Mouse (Mus musculus) neural tube, embryonic 13.5 days (tissue): ENCODE measurements around the gene Ccdc78. TPM values are rescaled to one million over a fixed set of nuclear protein-coding genes. Genes with fewer than 3 reads are reported as not detected.

ENCODE experiments used
- ATAC-seq: fragments of 200-750 bp; cut with Nextera tagmentation; 2 replicates; pipeline ENCODE4 v1.8.0; 2017; ENCODE audit warnings: low read depth, mild to moderate bottlenecking, moderate TSS enrichment, moderate library complexity
- H3K27ac ChIP-seq: fragments of 300-500 bp; sonication (generic); replicated peaks from 2 replicates; pipeline ENCODE4 v1.5.1; 2015; ENCODE audit warnings: moderate library complexity, mild to moderate bottlenecking, inconsistent platforms
- H3K27me3 ChIP-seq: fragments of 300-500 bp; sonication (generic); 2 replicates; pipeline ENCODE4 v1.6.1; 2015; ENCODE audit warnings: mild to moderate bottlenecking, inconsistent platforms
- H3K36me3 ChIP-seq: fragments of 300-500 bp; sonication (generic); 2 replicates; pipeline ENCODE4 v1.6.1; 2015; ENCODE audit warnings: mild to moderate bottlenecking, inconsistent platforms
- H3K4me1 ChIP-seq: fragments of 300-500 bp; sonication (generic); replicated peaks from 2 replicates; pipeline ENCODE4 v1.6.1; 2015; ENCODE audit warnings: inconsistent platforms
- H3K4me2 ChIP-seq: fragments of 300-500 bp; sonication (generic); 2 replicates; pipeline ENCODE4 v1.6.1; 2015; ENCODE audit warnings: inconsistent platforms, mild to moderate bottlenecking, moderate library complexity
- H3K4me3 ChIP-seq: fragments of 300-500 bp; sonication (generic); 2 replicates; pipeline ENCODE4 v1.5.1; 2015; ENCODE audit warnings: mild to moderate bottlenecking, inconsistent platforms
- H3K9ac ChIP-seq: fragments of 300-500 bp; sonication (generic); 2 replicates; pipeline ENCODE4 v1.6.1; 2015; ENCODE audit warnings: moderate library complexity, mild to moderate bottlenecking, inconsistent platforms
- H3K9me3 ChIP-seq: fragments of 300-500 bp; sonication (generic); 2 replicates; pipeline ENCODE4 v1.6.1; 2016; ENCODE audit warnings: inconsistent platforms
- WGBS: fragments of 180-500 bp; shearing (Covaris S2); methylation state at CpG from one replicate; pipeline ENCODE4 v1.1.7; 2015; 5-methylcytosine and 5-hydroxymethylcytosine counted together
- polyA plus RNA-seq: library from polyadenylated mRNA; unstranded; fragments of >200 nt; fragmentation: Nextera tagmentation; extraction: Ambion mirVana; gene quantifications from 2 replicates; pipeline ENCODE4 v1.2.1, GENCODE M21; 2015

The Ccdc78 gene
- polyA plus RNA-seq, 1 experiment from 2014 or later: 0.39 TPM

DNA sequence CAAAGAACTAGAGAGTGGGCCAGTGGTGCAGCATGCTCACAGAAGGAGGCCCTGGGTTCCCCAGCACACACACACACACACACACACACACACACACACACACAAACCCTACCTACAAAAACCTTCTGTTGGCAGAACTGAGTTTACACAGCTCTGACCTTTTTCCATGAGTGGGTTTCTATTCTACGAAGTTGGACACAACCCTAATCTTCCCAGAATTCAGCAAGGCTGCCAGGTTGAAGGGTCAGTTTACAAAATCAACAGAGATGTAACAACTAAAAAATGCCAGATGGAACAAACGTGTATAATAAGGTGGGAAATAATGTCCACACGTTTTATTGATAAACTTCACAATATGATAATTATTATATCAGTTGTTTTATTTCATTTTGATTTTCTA lies 28.7 kb upstream of the Ccdc78 start:
- H3K9me3 ChIP-seq: no peaks in the 10 kb centered on the region
- H3K27me3 ChIP-seq: peaks cover 26% of the 10 kb centered on the region
- 81% methylated on average over 3 of the region's 3 CpGs for WGBS
- H3K4me2 ChIP-seq: no peak overlapping the region
- no peak overlapping the region for H3K4me3 ChIP-seq
- no peak overlapping the region for H3K27ac ChIP-seq
- H3K4me1 ChIP-seq: no peaks in the 10 kb centered on the region
- no peaks in the 10 kb centered on the region for H3K36me3 ChIP-seq
- no peak overlapping the region for H3K9ac ChIP-seq
- no peak for ATAC-seq

DNA sequence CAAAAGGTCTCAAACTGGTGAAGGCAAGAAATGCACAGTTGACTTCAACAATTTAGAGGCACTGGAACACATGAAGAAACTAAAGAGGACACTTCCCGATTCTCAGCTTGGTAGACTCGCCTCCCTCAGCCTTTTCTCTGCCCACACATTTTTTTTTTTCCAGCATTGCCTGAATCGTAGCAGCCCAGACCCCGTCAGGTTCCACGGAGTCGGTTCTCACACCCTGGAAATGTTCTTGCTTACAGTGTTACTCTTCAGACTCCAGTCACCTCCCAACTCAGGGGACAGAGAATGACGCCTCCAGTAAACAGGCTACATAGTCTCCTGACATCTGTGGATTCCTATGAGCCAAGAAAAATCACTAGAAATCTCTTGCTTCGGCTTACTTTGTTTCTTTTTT lies 26.2 kb upstream of the Ccdc78 start:
- Histone ChIP-seq H3K27ac (no peak overlapping the region), H3K4me1 (no peaks in the 10 kb centered on the region), H3K9ac (no peak overlapping the region), H3K4me3 (no peak overlapping the region), H3K36me3 (no peaks in the 10 kb centered on the region), H3K4me2 (no peak overlapping the region), H3K27me3 (peaks cover 26% of the 10 kb centered on the region), H3K9me3 (no peaks in the 10 kb centered on the region)
- no peak for ATAC-seq
- WGBS: 73% methylated on average over 8 of the region's 8 CpGs

DNA sequence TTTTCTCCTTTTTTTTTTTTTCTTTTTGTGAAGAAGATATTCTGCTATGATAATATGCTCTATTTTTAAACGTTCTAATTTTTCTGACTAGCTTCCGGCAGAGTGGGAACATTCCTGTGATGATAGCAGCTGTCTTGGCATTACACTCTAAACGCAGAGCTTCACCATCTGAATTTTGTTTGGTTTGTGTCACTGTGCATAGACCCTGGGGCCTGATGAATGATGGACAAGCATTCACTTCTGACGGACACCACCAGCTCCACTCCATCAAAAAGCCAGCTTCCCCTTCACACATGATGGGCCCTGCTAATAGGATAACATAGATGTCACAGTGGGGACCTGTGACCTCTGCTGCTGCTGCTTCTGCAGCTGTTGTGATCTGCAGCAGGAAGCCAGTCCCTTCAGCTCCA lies 24.8 kb upstream of the Ccdc78 start:
- ATAC-seq: no peak
- Histone ChIP-seq H3K36me3 (no peaks in the 10 kb centered on the region), H3K27ac (no peak overlapping the region), H3K4me3 (no peak overlapping the region), H3K27me3 (peaks cover 32% of the 10 kb centered on the region), H3K9ac (no peak overlapping the region), H3K4me2 (no peak overlapping the region), H3K4me1 (no peaks in the 10 kb centered on the region), H3K9me3 (no peaks in the 10 kb centered on the region)
- WGBS: 68% methylated on average over 4 of the region's 4 CpGs

DNA sequence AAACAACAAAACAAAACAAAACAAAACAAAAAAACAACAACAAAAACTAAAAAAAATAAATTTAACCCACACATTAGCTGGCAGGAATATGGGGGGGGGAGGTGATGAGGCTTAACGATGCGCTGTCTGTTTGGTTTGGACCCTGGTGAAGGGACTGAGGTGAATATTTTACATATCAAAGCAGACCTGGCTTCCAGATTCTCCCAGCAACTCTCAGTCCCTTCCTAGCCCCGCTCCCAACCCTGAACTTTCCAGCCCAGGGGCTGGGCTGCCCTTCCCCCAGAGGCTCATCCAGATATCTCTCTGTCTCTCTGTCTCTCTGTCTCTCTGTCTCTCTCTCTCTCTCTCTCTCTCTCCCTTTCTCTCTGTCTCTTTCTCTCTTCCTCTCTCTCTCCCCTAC lies 23.8 kb upstream of the Ccdc78 start:
- H3K9me3 ChIP-seq: no peaks in the 10 kb centered on the region
- ATAC-seq: no peak
- no peaks in the 10 kb centered on the region for H3K36me3 ChIP-seq
- H3K27me3 ChIP-seq: peaks cover 41% of the 10 kb centered on the region
- H3K4me1 ChIP-seq: no peaks in the 10 kb centered on the region
- no peak overlapping the region for H3K4me2 ChIP-seq
- H3K9ac ChIP-seq: no peak overlapping the region
- H3K4me3 ChIP-seq: no peak overlapping the region
- no peak overlapping the region for H3K27ac ChIP-seq
- WGBS: 36% methylated on average over 3 of the region's 3 CpGs

DNA sequence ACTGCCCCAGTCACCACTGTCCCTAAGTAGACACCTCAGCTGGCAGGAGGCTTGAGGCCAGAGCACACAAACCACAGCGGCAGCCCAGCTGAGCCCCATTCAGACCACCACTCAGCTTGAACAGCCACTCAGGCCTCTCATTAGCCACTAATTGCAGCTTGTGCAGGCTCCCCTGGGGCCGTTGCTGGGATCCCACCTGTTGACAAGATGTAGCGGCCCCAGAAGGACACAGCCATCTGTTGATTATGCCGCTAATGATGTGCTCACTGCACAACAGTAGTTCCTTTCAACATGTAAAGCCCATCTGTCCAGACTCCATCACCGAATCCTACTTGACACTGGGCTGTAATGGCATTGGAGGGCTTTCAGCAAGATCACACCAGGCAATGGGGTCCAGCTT lies 20.5 kb upstream of the Ccdc78 start:
- no peak overlapping the region for H3K4me3 ChIP-seq
- no peaks in the 10 kb centered on the region for H3K9me3 ChIP-seq
- H3K27me3 ChIP-seq: peaks cover 46% of the 10 kb centered on the region
- ATAC-seq: no peak
- no peaks in the 10 kb centered on the region for H3K36me3 ChIP-seq
- WGBS: 19% methylated on average over 5 of the region's 5 CpGs
- no peak overlapping the region for H3K27ac ChIP-seq
- no peaks in the 10 kb centered on the region for H3K4me1 ChIP-seq
- no peak overlapping the region for H3K4me2 ChIP-seq
- no peak overlapping the region for H3K9ac ChIP-seq

DNA sequence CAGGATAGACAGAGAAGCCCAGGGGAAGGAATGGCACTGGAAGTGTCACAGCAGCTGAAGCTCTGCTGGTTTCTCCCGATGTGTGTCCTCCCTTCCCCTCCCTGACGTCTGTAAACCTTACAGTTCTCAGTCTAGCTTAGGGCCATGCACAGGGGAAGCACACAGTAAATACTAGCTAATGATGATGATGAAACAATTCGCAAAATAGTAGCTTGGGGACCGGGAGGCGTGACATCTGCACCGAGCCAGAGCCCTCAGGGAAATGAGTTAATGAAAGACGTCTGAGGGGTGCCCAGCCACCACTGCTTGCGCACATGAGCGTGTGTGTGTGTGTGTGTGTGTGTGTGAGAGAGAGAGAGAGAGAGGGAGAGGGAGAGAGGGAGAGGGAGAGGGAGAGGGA lies 17.0 kb upstream of the Ccdc78 start:
- ATAC-seq: no peak

DNA sequence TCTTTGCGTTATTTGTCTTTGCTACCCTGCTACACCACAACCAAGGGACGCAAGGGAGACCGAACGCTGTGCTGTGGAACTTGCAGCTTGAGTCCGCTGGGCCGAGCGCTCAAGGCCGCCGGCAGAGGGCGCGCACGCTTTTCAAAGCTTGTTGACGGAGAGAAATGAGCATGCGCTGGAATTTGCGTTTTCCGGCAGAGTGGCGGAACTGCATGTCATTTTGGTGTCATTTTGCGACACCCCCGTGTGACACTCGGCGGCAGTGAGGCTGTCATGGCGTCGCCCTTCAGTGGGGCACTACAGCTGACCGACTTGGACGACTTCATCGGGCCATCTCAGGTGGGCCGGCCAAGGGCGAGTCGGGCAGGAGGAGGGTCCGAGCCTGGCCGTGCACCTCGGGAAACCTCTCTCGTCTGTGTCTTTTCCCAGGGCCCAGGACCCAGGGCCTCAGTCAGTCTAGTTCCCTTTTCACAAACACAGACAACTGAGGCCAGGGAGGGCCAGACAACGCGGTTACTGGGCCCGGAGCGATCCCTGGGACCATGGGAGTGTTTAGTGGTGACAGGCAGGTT lies 12.7 kb upstream of the Ccdc78 start, which contains the start of gene Narfl:
TSS of gene Narfl (plus strand) at position 228 of the 572 bp plus-strand sequence.
- H3K27ac ChIP-seq: no peak within 1 kb of the TSS
- H3K36me3 ChIP-seq: peaks cover 5% of the 10 kb centered on the region
- H3K4me1 ChIP-seq: peaks cover 13% of the 10 kb centered on the region

More for the DNA sequence above, 17.0 kb upstream of the Ccdc78 start:
- 43% methylated on average over 9 of the region's 9 CpGs for WGBS
- Histone ChIP-seq H3K27me3 (peaks cover 37% of the 10 kb centered on the region), H3K4me1 (peaks cover 5% of the 10 kb centered on the region), H3K36me3 (no peaks in the 10 kb centered on the region), H3K27ac (no peak overlapping the region), H3K9ac (no peak overlapping the region), H3K4me2 (no peak overlapping the region), H3K4me3 (no peak overlapping the region), H3K9me3 (no peaks in the 10 kb centered on the region)

DNA sequence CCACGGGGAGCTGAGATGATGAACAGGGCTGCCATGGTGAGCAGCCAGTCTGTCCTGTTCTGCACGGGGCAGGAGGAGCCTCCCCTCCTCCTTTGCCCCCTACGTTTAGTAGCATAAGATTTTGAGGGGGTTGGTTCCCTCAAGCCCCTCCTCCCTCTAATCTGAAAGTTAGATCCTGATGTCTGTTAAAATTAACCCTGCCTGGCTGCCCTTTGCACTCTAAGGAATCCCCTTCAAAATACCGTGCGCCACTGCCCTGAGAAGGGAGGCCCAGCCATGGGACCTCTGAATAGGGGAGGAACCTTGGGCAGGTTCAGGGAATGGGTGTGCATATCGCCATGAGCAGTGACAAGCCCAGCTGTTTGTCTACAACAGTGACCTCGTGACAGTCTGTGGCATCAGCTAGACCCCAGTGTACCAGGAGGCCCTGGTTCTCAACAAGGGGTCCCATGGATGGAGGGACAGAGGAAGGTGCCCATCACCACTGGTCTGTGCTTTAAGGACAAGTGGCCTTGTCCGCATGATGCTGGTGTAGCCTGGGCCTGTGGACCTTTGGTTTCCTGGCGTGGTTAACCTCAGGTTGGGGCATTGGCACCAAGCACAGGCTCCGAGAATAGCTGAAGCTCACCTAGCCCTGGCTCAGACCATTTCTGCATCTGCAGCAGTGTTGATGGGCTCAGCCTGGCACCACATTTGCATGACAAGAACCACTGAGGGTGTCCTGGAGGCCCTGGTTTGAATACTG lies 10.9 kb upstream of the Ccdc78 start:
- WGBS: 81% methylated on average over 10 of the region's 10 CpGs
- no peak for ATAC-seq
- H3K27ac ChIP-seq: no peak overlapping the region
- H3K4me3 ChIP-seq: no peak overlapping the region
- H3K9me3 ChIP-seq: no peaks in the 10 kb centered on the region
- no peak overlapping the region for H3K9ac ChIP-seq
- H3K27me3 ChIP-seq: no peaks in the 10 kb centered on the region
- H3K4me1 ChIP-seq: peaks cover 13% of the 10 kb centered on the region
- H3K36me3 ChIP-seq: peaks cover 18% of the 10 kb centered on the region
- no peak overlapping the region for H3K4me2 ChIP-seq

More for the DNA sequence above, 12.7 kb upstream of the Ccdc78 start, which contains the start of gene Narfl:
- peak; percentile 87 for ATAC-seq
- Histone ChIP-seq H3K9ac (peak within 1 kb of the TSS; percentile 88), H3K4me2 (peak within 1 kb of the TSS; percentile 88), H3K4me3 (peak within 1 kb of the TSS; percentile 80), H3K9me3 (no peaks in the 10 kb centered on the region), H3K27me3 (peaks cover 12% of the 10 kb centered on the region)
- under 1% methylated on average over 37 of the region's 37 CpGs for WGBS

DNA sequence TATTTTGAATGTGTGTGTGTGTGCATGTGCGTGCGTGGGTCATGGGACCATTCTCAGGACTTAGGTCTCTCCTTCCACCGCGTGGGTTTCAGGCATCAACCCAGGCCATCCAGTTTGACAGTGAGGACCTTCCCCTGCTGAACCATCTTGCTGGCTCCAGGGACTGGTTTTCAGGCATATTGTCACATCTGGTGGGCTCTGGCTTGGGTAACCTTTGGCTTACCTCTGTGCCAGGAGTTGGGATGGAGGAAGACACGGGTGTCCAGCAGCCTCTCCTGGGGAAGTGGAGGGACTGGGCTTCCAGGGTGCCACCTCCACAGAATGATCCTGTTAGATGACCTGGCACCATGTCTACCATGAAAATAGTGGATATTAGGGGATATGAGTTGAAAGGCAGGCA lies 8.4 kb upstream of the Ccdc78 start:
- no peak for ATAC-seq
- Histone ChIP-seq H3K9me3 (no peaks in the 10 kb centered on the region), H3K27ac (no peak overlapping the region), H3K4me3 (no peak overlapping the region), H3K4me1 (peaks cover 15% of the 10 kb centered on the region), H3K36me3 (peaks cover 43% of the 10 kb centered on the region), H3K9ac (no peak overlapping the region), H3K4me2 (no peak overlapping the region), H3K27me3 (no peaks in the 10 kb centered on the region)
- 93% methylated on average over 5 of the region's 5 CpGs for WGBS

DNA sequence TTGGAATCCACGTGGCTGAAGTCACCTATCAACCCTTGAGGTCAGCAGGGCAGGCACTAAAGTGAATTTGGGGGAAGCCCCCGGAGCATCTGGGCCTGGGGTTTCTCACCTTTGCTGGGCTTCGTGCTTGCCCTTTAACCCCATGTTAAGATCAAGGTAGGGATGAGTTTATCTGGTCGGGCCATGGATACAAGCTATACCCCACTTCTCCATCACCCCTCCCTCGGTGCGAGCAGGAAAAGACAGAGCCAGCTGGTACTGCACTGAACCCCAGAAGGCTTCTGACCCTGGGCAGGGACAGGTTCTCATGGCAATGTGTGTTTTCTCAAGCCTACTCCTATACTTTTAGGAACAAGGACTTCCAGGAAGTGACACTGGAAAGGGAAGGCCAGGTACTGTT lies 5.0 kb upstream of the Ccdc78 start:
- WGBS: 84% methylated on average over 6 of the region's 6 CpGs
- Histone ChIP-seq H3K4me2 (no peak overlapping the region), H3K27ac (no peak overlapping the region), H3K9me3 (no peaks in the 10 kb centered on the region), H3K9ac (no peak overlapping the region), H3K4me3 (no peak overlapping the region), H3K4me1 (peaks cover 26% of the 10 kb centered on the region), H3K27me3 (no peaks in the 10 kb centered on the region), H3K36me3 (peaks cover 56% of the 10 kb centered on the region)
- no peak for ATAC-seq

DNA sequence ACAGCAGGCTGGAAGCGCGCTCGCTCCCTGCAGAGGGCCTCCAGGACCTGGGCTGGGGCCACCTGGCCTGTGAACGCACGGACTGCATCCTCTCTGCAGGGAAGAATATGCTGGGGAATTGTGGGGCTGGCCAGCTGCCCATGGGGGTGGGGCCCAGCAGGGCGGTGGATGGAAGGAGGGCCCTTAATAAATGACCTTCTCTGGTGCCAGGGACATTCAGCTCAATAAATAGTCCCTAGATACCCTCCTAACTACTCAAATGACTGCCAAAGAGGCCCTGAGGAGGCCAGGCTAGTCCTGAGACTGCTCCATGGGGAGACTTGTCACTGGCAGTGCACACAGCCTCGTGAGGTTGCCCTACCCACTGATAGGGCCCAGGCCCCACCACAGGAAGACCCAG lies 3.3 kb upstream of the Ccdc78 start:
- peaks cover 63% of the 10 kb centered on the region for H3K36me3 ChIP-seq
- H3K27ac ChIP-seq: no peak overlapping the region
- peak overlapping the region; percentile 95 for H3K4me2 ChIP-seq

DNA sequence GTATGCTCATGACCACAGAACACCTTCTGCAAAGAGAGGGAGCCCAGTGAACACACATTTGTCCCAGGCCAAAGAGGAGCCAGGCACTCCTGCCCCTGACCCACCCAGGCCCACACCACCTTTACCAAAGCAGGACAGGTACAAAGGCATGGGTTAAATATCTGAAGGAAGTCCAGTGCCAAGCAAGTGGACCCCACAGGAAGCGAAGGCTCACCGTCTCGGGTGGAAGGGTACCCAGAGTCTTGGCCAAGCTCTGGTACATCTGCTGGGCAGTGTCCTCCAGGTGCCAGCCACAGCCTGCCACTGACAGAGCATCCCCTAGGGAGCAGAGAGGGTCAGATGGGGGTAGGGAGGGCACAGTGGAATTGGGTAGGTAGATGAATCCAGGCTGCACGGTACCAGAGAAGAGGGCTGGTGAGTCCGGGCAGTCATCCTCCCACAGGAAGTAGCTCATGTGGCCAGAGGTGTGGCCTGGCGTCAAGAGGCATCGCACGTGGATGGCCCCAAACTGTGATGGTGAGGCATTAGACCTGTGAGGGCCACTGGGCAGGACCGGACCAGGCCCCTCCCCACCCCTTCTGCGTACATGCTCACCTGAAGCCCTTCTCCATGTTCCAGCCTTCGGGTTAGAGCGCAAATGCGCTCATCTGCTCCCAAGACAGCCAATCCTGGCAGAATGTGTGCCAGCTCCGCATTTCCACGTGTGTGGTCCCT lies 2.4 kb upstream of the Ccdc78 start:
- Histone ChIP-seq H3K4me1 (peaks cover 26% of the 10 kb centered on the region), H3K36me3 (peaks cover 70% of the 10 kb centered on the region), H3K4me3 (peak overlapping the region; percentile 68), H3K4me2 (peak overlapping the region; percentile 95), H3K9ac (peak overlapping the region; percentile 89), H3K27me3 (no peaks in the 10 kb centered on the region), H3K27ac (peak overlapping the region; percentile 89; the same call in 1 of the 2 replicates), H3K9me3 (no peaks in the 10 kb centered on the region)
- 82% methylated on average over 15 of the region's 15 CpGs for WGBS
- no peak for ATAC-seq

More for the DNA sequence above, 3.3 kb upstream of the Ccdc78 start:
- H3K4me1 ChIP-seq: peaks cover 26% of the 10 kb centered on the region
- peak overlapping the region; percentile 89; the same call in 1 of the 2 replicates for H3K9ac ChIP-seq
- no peak for ATAC-seq
- no peaks in the 10 kb centered on the region for H3K27me3 ChIP-seq
- no peak overlapping the region; the same call in 1 of the 2 replicates for H3K4me3 ChIP-seq
- H3K9me3 ChIP-seq: no peaks in the 10 kb centered on the region
- 59% methylated on average over 7 of the region's 7 CpGs for WGBS
